Mouse (Mus musculus): Measurements from ENCODE around the gene Hoxc9.

The Hoxc9 gene

GRCm38 (mm10) chr15:103028916-103029512, 52.8 kb downstream of the Hoxc9 start:
- no peak for DNase-seq

DNA sequence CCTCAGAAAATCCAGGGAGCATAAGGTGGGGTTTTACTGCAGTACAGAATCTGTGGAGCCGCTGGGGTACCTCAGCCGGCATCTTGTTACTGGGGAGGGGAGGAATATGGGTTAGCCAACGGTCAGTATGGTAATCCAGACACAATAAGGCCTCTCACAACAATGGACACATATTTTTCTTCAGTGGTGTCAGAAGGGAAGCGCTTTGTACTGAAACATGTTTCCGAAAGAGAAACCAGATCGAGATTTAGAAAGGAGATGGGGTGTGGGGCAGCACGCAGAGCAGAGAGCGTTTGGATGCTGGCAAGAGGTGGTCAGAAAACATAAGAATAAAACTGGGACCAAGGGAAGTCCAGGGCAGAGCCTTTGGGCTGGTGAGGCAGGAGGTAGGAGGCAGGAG, 53.9 kb downstream of the Hoxc9 start:
- no peak for DNase-seq

- no peak for DNase-seq
Observed at GRCm38 (mm10) chr15:103032167-103032566, 55.9 kb downstream of the Hoxc9 start.

- no peak for DNase-seq
Observed at GRCm38 (mm10) chr15:103032646-103033575, 56.7 kb downstream of the Hoxc9 start.

GRCm38 (mm10) chr15:103034043-103034806, 58.0 kb downstream of the Hoxc9 start:
- DNase-seq: no peak

Data from cerebellum, postnatal 36 days (tissue).